Mouse (Mus musculus) spleen, adult 18-20 months (tissue): Measurements from ENCODE around the gene Uso1.

Experiments used
- DNase-seq, 2 experiments: peaks; one replicate each; pipeline ENCODE4 v3.0.0; 2022; ENCODE audit warnings: mixed read lengths in 2 of 2

Gene Uso1

GRCm38 (mm10) chr5:92196895-92197811, 59.4 kb downstream of the Uso1 start:
- no peak for DNase-seq

- no peak for DNase-seq
Measured at GRCm38 (mm10) chr5:92198266-92198665, 60.5 kb downstream of the Uso1 start.

- no peak for DNase-seq
Measured at GRCm38 (mm10) chr5:92204162-92205036, 66.7 kb downstream of the Uso1 start.

- DNase-seq, result no peak
Measured at GRCm38 (mm10) chr5:92205184-92205583, 67.4 kb downstream of the Uso1 start.

- no peak for DNase-seq
Measured at GRCm38 (mm10) chr5:92205706-92206105, 68.0 kb downstream of the Uso1 start.

- DNase-seq, result no peak
Measured at GRCm38 (mm10) chr5:92206121-92206520, 68.4 kb downstream of the Uso1 start.

GRCm38 (mm10) chr5:92210205-92210604, 72.5 kb downstream of the Uso1 start:
- no peak for DNase-seq

GRCm38 (mm10) chr5:92212231-92212630, 74.5 kb downstream of the Uso1 start:
- no peak for DNase-seq

GRCm38 (mm10) chr5:92215308-92215707, 77.6 kb downstream of the Uso1 start, which contains the start of gene U90926:
Gene U90926, minus strand, starts transcription at chr5:92215408.
- DNase-seq, result no peak

GRCm38 (mm10) chr5:92218915-92219793, 81.4 kb downstream of the Uso1 start:
- DNase-seq, result no peak

- DNase-seq, result no peak
Measured at GRCm38 (mm10) chr5:92219826-92220225, 82.1 kb downstream of the Uso1 start.

GRCm38 (mm10) chr5:92220287-92220902, 82.7 kb downstream of the Uso1 start:
- no peak for DNase-seq

- DNase-seq, result no peak
Measured at GRCm38 (mm10) chr5:92227782-92228181, 90.0 kb downstream of the Uso1 start.

- no peak for DNase-seq
Measured at GRCm38 (mm10) chr5:92228776-92229175, 91.0 kb downstream of the Uso1 start.

- DNase-seq, result no peak
Measured at GRCm38 (mm10) chr5:92229514-92229913, 91.8 kb downstream of the Uso1 start.

- DNase-seq, result no peak
Measured at GRCm38 (mm10) chr5:92230306-92230705, 92.6 kb downstream of the Uso1 start.

- DNase-seq, result no peak
Measured at GRCm38 (mm10) chr5:92231836-92232235, 94.1 kb downstream of the Uso1 start.

GRCm38 (mm10) chr5:92233366-92233765, 95.6 kb downstream of the Uso1 start:
- no peak for DNase-seq

- DNase-seq, result no peak
Measured at GRCm38 (mm10) chr5:92234939-92235557, 97.3 kb downstream of the Uso1 start.

GRCm38 (mm10) chr5:92239333-92240232, 101.8 kb downstream of the Uso1 start:
- peak in 1 of 2 experiments; percentile 21 for DNase-seq
